Mouse (Mus musculus): ENCODE measurements around the gene Nans. TPM values are rescaled to one million over a fixed set of nuclear protein-coding genes. Genes with fewer than 3 reads are reported as not detected.
A peak's percentile ranks its signal among the peaks of the same experiment; 100 is the strongest.

Gene Nans
- polyA plus RNA-seq, 1 experiment, result 19.7 TPM

GRCm38 (mm10) chr4:46498976-46499375 lies 9.9 kb downstream of the Nans start:
- Histone ChIP-seq H3K4me1 (ENCODE audit: control insufficient read depth, insufficient read depth, insufficient read length) (no peaks in the 10 kb centered on the region), H3K36me3 (ENCODE audit: control insufficient read depth, insufficient read depth, low read length) (peaks cover 32% of the 10 kb centered on the region)

GRCm38 (mm10) chr4:46502606-46503502 lies 13.8 kb downstream of the Nans start:
- Histone ChIP-seq H3K36me3 (ENCODE audit: control insufficient read depth, insufficient read depth, low read length) (peaks cover 23% of the 10 kb centered on the region), H3K4me1 (ENCODE audit: control insufficient read depth, insufficient read depth, insufficient read length) (peaks cover 10% of the 10 kb centered on the region), H3K4me3 (ENCODE audit: extremely low read depth, insufficient read depth, insufficient read length) (no peak overlapping the region), H3K27ac (ENCODE audit: insufficient read depth, low read length) (no peak overlapping the region), H3K27me3 (ENCODE audit: control insufficient read depth, insufficient read depth, low read length) (no peaks in the 10 kb centered on the region)
- no peak for DNase-seq (ENCODE audit: low read depth in 1 of 2, low spot score in 2 of 2)
- WGBS, result 89% methylated on average over 16 of the region's 16 CpGs
- TF ChIP-seq POLR2A (IDR thresholded peaks at IDR 0.05; ENCODE audit: low read depth, low read length) (no peak), CTCF (IDR thresholded peaks at IDR 0.05; ENCODE audit: extremely low read depth, insufficient read depth, insufficient read length, insufficient replicate concordance) (no peak)

More at GRCm38 (mm10) chr4:46498976-46499375, 9.9 kb downstream of the Nans start:
- DNase-seq (ENCODE audit: low read depth in 1 of 2, low spot score in 2 of 2), result peak in 1 of 2 experiments; percentile 40
- H3K27me3 ChIP-seq (ENCODE audit: control insufficient read depth, insufficient read depth, low read length), result no peaks in the 10 kb centered on the region
- TF ChIP-seq POLR2A (IDR thresholded peaks at IDR 0.05; ENCODE audit: low read depth, low read length), result no peak
- TF ChIP-seq CTCF (IDR thresholded peaks at IDR 0.05; ENCODE audit: extremely low read depth, insufficient read depth, insufficient read length, insufficient replicate concordance), result peak; percentile 58; the same call in 1 of the 2 replicates
- 17% methylated on average over 4 of the region's 4 CpGs for WGBS
- no peak overlapping the region for H3K27ac ChIP-seq (ENCODE audit: insufficient read depth, low read length)
- no peak overlapping the region for H3K4me3 ChIP-seq (ENCODE audit: extremely low read depth, insufficient read depth, insufficient read length)

DNA sequence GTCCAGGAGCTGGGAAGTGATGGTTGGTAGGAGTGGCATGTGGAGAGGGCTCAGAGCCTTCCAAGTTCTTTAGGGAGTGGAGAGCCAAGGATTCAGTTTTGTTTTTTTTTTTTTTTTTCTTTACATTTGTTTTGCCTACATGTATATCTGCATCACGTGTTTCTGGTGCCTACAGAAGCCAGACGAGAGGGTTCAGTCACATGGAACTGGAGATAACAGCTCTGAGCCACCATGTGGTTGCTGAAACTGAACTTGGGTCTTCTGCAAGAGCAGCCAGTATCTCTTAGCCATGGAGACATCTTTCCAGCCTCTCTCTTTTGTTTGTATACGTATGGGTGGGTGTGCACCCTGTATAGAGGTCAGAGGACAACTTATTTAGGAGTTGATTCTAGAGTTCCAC lies 14.8 kb downstream of the Nans start:
- Histone ChIP-seq H3K27me3 (ENCODE audit: control insufficient read depth, insufficient read depth, low read length) (no peaks in the 10 kb centered on the region), H3K27ac (ENCODE audit: insufficient read depth, low read length) (no peak overlapping the region), H3K4me3 (ENCODE audit: extremely low read depth, insufficient read depth, insufficient read length) (no peak overlapping the region), H3K4me1 (ENCODE audit: control insufficient read depth, insufficient read depth, insufficient read length) (peaks cover 10% of the 10 kb centered on the region), H3K36me3 (ENCODE audit: control insufficient read depth, insufficient read depth, low read length) (peaks cover 23% of the 10 kb centered on the region)
- no peak for DNase-seq (ENCODE audit: low read depth in 1 of 2, low spot score in 2 of 2)
- no peak for TF ChIP-seq CTCF (IDR thresholded peaks at IDR 0.05; ENCODE audit: extremely low read depth, insufficient read depth, insufficient read length, insufficient replicate concordance)
- WGBS, result 83% methylated on average over 3 of the region's 3 CpGs

- no peaks in the 10 kb centered on the region for H3K27me3 ChIP-seq (ENCODE audit: control insufficient read depth, insufficient read depth, low read length)
- H3K4me1 ChIP-seq (ENCODE audit: control insufficient read depth, insufficient read depth, insufficient read length), result peaks cover 10% of the 10 kb centered on the region
- H3K27ac ChIP-seq (ENCODE audit: insufficient read depth, low read length), result no peak overlapping the region
- WGBS, result 78% methylated on average over 8 of the region's 8 CpGs
- H3K4me3 ChIP-seq (ENCODE audit: extremely low read depth, insufficient read depth, insufficient read length), result no peak overlapping the region
- TF ChIP-seq POLR2A (IDR thresholded peaks at IDR 0.05; ENCODE audit: low read depth, low read length) (no peak), CTCF (IDR thresholded peaks at IDR 0.05; ENCODE audit: extremely low read depth, insufficient read depth, insufficient read length, insufficient replicate concordance) (no peak)
- peaks cover 18% of the 10 kb centered on the region for H3K36me3 ChIP-seq (ENCODE audit: control insufficient read depth, insufficient read depth, low read length)
- DNase-seq (ENCODE audit: low read depth in 1 of 2, low spot score in 2 of 2), result no peak
Observed at GRCm38 (mm10) chr4:46505361-46506057, 16.5 kb downstream of the Nans start.

- Histone ChIP-seq H3K27me3 (ENCODE audit: control insufficient read depth, insufficient read depth, low read length) (no peaks in the 10 kb centered on the region), H3K36me3 (ENCODE audit: control insufficient read depth, insufficient read depth, low read length) (peaks cover 10% of the 10 kb centered on the region), H3K4me3 (ENCODE audit: extremely low read depth, insufficient read depth, insufficient read length) (peak overlapping the region; percentile 62), H3K4me1 (ENCODE audit: control insufficient read depth, insufficient read depth, insufficient read length) (peaks cover 10% of the 10 kb centered on the region), H3K27ac (ENCODE audit: insufficient read depth, low read length) (no peak overlapping the region)
- peak; percentile 72 to 90 for DNase-seq (ENCODE audit: low read depth in 1 of 2, low spot score in 2 of 2)
- no peak for TF ChIP-seq CTCF (IDR thresholded peaks at IDR 0.05; ENCODE audit: extremely low read depth, insufficient read depth, insufficient read length, insufficient replicate concordance)
- TF ChIP-seq POLR2A (IDR thresholded peaks at IDR 0.05; ENCODE audit: low read depth, low read length), result no peak
- 5% methylated on average over 94 of the region's 94 CpGs for WGBS
Observed at GRCm38 (mm10) chr4:46506801-46507610, 18.0 kb downstream of the Nans start.

- Histone ChIP-seq H3K27me3 (ENCODE audit: control insufficient read depth, insufficient read depth, low read length) (no peaks in the 10 kb centered on the region), H3K4me1 (ENCODE audit: control insufficient read depth, insufficient read depth, insufficient read length) (peaks cover 10% of the 10 kb centered on the region), H3K36me3 (ENCODE audit: control insufficient read depth, insufficient read depth, low read length) (peaks cover 4% of the 10 kb centered on the region), H3K4me3 (ENCODE audit: extremely low read depth, insufficient read depth, insufficient read length) (no peak overlapping the region), H3K27ac (ENCODE audit: insufficient read depth, low read length) (0 out of 2 replicates have a peak overlapping the region, but pooled peaks have one; percentile 1)
- DNase-seq (ENCODE audit: low read depth in 1 of 2, low spot score in 2 of 2), result peak; percentile 68 to 80
- TF ChIP-seq POLR2A (IDR thresholded peaks at IDR 0.05; ENCODE audit: low read depth, low read length) (no peak), CTCF (IDR thresholded peaks at IDR 0.05; ENCODE audit: extremely low read depth, insufficient read depth, insufficient read length, insufficient replicate concordance) (peak; percentile 81)
- WGBS, result 20% methylated on average over 16 of the region's 16 CpGs
Observed at GRCm38 (mm10) chr4:46507736-46508460, 18.9 kb downstream of the Nans start.
